Mouse (Mus musculus) layer of hippocampus, adult 18-20 months (tissue): Measurements from ENCODE around the gene Ppp2r5c. TPM values are rescaled to one million over a fixed set of nuclear protein-coding genes. Genes with fewer than 3 reads are reported as not detected.

Source experiments
- DNase-seq, 2 experiments: peaks; one replicate each; pipeline ENCODE4 v3.0.0; 2022; ENCODE audit warnings: low spot score in 2 of 2
- total RNA-seq, 2 experiments: library from RNA; stranded (reverse); gene quantifications; 2 replicates each; pipeline ENCODE4 v1.2.3; 2021

Ppp2r5c gene
- total RNA-seq, 2 experiments from 2014 or later: 241 to 242 TPM

- DNase-seq: peak; percentile 63 to 88
Observed at GRCm38 (mm10) chr12:110485585-110486331, 38.8 kb downstream of the Ppp2r5c start.

- DNase-seq: no peak
Observed at GRCm38 (mm10) chr12:110486852-110487251, 39.9 kb downstream of the Ppp2r5c start.

GRCm38 (mm10) chr12:110488031-110488430, 41.1 kb downstream of the Ppp2r5c start:
- no peak for DNase-seq

- DNase-seq: no peak
Observed at GRCm38 (mm10) chr12:110489946-110490701, 43.2 kb downstream of the Ppp2r5c start.

- DNase-seq: no peak
Observed at GRCm38 (mm10) chr12:110492436-110492835, 45.5 kb downstream of the Ppp2r5c start.

GRCm38 (mm10) chr12:110493597-110494369, 46.9 kb downstream of the Ppp2r5c start:
- DNase-seq: no peak

- DNase-seq: no peak
Observed at GRCm38 (mm10) chr12:110494846-110495245, 47.9 kb downstream of the Ppp2r5c start.

- DNase-seq: no peak
Observed at GRCm38 (mm10) chr12:110495260-110495659, 48.3 kb downstream of the Ppp2r5c start.

GRCm38 (mm10) chr12:110496016-110496415, 49.1 kb downstream of the Ppp2r5c start:
- no peak for DNase-seq

GRCm38 (mm10) chr12:110497013-110497412, 50.1 kb downstream of the Ppp2r5c start:
- no peak for DNase-seq

GRCm38 (mm10) chr12:110497485-110497884, 50.6 kb downstream of the Ppp2r5c start:
- DNase-seq: no peak

GRCm38 (mm10) chr12:110498283-110499224, 51.6 kb downstream of the Ppp2r5c start:
- no peak for DNase-seq

- DNase-seq: no peak
Observed at GRCm38 (mm10) chr12:110499225-110499992, 52.5 kb downstream of the Ppp2r5c start.

GRCm38 (mm10) chr12:110500095-110500494, 53.2 kb downstream of the Ppp2r5c start:
- no peak for DNase-seq

- DNase-seq: no peak
Observed at GRCm38 (mm10) chr12:110503406-110504144, 56.7 kb downstream of the Ppp2r5c start.

GRCm38 (mm10) chr12:110504145-110504490, 57.2 kb downstream of the Ppp2r5c start:
- DNase-seq: no peak

GRCm38 (mm10) chr12:110504793-110505192, 57.9 kb downstream of the Ppp2r5c start:
- no peak for DNase-seq

GRCm38 (mm10) chr12:110506046-110506445, 59.1 kb downstream of the Ppp2r5c start:
- DNase-seq: no peak

GRCm38 (mm10) chr12:110507714-110508297, 60.9 kb downstream of the Ppp2r5c start:
- DNase-seq: no peak
